Mouse (Mus musculus) hindbrain, embryonic 11.5 days (tissue): ENCODE measurements at regions not wholly inside any gene's neighbourhood (a gene's known extent, or its start where the extent isn't known, plus 50 kb on each side); places are given as distances from the start of the nearest gene placed in this dataset.

Source experiments
- ATAC-seq: fragments of 200-750 bp; cut with Nextera tagmentation; 2 replicates; pipeline ENCODE4 v1.8.0; 2017; ENCODE audit warnings: mild to moderate bottlenecking, moderate TSS enrichment, moderate library complexity; ENCODE audit not compliant: low FRiP score
- DNase-seq: peaks from one replicate; pipeline ENCODE4 v3.0.0-alpha.2; 2015; ENCODE audit warnings: low spot score
- H3K27ac ChIP-seq: fragments of 300-500 bp; sonication (generic); 2 replicates; pipeline ENCODE4 v1.5.1; 2014; ENCODE audit warnings: mild to moderate bottlenecking, low read depth, low read length
- H3K27me3 ChIP-seq: fragments of 300-500 bp; sonication (generic); 2 replicates; pipeline ENCODE4 v1.6.1; 2014; ENCODE audit warnings: mild to moderate bottlenecking, low read length, moderate library complexity, mixed read lengths; ENCODE audit not compliant: control insufficient read depth, insufficient read depth
- H3K36me3 ChIP-seq: fragments of 300-500 bp; sonication (generic); 2 replicates; pipeline ENCODE4 v1.6.1; 2014; ENCODE audit warnings: mild to moderate bottlenecking, low read length, moderate library complexity, mixed read lengths; ENCODE audit not compliant: control insufficient read depth, insufficient read depth
- H3K4me1 ChIP-seq: fragments of 300-500 bp; sonication (generic); replicated peaks from 2 replicates; pipeline ENCODE4 v1.6.1; 2014; ENCODE audit warnings: low read length, mixed read lengths; ENCODE audit not compliant: control insufficient read depth, insufficient read depth
- H3K4me2 ChIP-seq: fragments of 300-500 bp; sonication (generic); replicated peaks from 2 replicates; pipeline ENCODE4 v1.6.1; 2014; ENCODE audit warnings: mild to moderate bottlenecking, low read depth, low read length
- H3K4me3 ChIP-seq: fragments of 300-500 bp; sonication (generic); 2 replicates; pipeline ENCODE4 v1.5.1; 2014; ENCODE audit warnings: low read depth, low read length
- H3K9ac ChIP-seq: fragments of 300-500 bp; sonication (generic); 2 replicates; pipeline ENCODE4 v1.6.1; 2014; ENCODE audit warnings: low read depth, low read length
- H3K9me3 ChIP-seq: fragments of 300-500 bp; sonication (generic); 2 replicates; pipeline ENCODE4 v1.6.1; 2016; ENCODE audit warnings: low read length; ENCODE audit not compliant: control insufficient read depth
- WGBS: fragments of 180-500 bp; shearing (Covaris S2); extraction: QIAGEN DNeasy Blood & Tissue Kit; methylation state at CpG from one replicate; pipeline ENCODE4 v1.1.7; 2014; 5-methylcytosine and 5-hydroxymethylcytosine counted together

DNA sequence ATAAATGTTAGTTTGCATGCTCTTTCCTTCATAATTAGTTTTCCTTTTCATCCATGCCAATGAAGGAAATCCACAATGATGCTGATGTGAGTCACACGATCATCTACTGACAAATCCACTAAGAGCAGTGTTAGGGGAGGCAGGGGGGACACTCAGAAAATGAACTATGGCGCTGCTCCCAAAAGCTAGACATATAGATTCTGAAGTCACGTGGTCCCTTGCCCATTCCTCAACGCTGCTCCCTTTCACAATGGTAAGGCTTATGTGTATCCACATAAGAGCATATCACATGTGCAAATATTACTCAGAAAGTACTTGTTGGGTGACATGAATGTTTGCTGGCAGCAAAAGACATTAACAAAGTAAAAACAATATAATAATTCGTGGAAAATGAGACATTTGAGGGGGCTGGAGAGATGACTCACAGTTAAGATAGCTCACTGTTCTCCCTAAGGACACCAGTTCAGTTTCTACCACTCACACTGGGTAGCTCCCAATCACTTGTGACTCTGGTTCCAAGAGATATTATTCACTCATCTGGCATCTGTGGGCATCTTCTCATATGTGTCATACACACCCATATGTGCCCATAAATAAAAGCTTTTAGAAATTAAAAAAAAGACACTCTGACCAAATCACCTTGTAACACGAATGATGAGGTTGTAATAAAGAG is 88.3 kb upstream of the Ccdc190 start:
- Histone ChIP-seq H3K36me3 (no peaks in the 10 kb centered on the region), H3K27ac (no peak overlapping the region), H3K27me3 (no peaks in the 10 kb centered on the region), H3K9ac (no peak overlapping the region), H3K9me3 (no peaks in the 10 kb centered on the region), H3K4me1 (no peaks in the 10 kb centered on the region), H3K4me3 (no peak overlapping the region), H3K4me2 (no peak overlapping the region)
- ATAC-seq (no peak), DNase-seq (no peak)
- WGBS = 86% methylated on average over 6 of the region's 6 CpGs

DNA sequence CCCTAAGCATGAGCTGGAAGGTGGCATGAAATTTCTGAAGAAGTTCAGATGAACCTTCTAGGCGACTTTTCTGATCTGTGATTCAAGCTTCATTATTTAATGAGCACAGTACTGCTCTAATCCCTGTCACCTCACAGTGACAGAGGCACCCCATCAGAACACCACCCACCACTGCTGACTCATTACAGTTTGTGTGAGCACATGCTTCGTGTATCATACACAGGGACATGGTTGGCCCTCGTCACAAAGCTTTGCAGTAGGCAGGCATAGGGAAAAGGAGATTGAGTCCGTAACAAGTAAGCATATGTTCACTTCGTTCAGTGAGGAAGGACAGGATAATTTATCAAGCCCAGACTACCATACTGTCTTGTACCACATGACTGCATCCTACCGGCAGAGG is 85.9 kb upstream of the Rgs4 start:
- ATAC-seq (no peak), DNase-seq (no peak)
- H3K27ac ChIP-seq = no peak overlapping the region
- no peaks in the 10 kb centered on the region for H3K27me3 ChIP-seq
- H3K4me1 ChIP-seq = no peaks in the 10 kb centered on the region
- H3K36me3 ChIP-seq = no peaks in the 10 kb centered on the region
- no peaks in the 10 kb centered on the region for H3K9me3 ChIP-seq
- no peak overlapping the region for H3K4me3 ChIP-seq
- no peak overlapping the region for H3K4me2 ChIP-seq
- H3K9ac ChIP-seq = no peak overlapping the region
- 76% methylated on average over 6 of the region's 6 CpGs for WGBS

DNA sequence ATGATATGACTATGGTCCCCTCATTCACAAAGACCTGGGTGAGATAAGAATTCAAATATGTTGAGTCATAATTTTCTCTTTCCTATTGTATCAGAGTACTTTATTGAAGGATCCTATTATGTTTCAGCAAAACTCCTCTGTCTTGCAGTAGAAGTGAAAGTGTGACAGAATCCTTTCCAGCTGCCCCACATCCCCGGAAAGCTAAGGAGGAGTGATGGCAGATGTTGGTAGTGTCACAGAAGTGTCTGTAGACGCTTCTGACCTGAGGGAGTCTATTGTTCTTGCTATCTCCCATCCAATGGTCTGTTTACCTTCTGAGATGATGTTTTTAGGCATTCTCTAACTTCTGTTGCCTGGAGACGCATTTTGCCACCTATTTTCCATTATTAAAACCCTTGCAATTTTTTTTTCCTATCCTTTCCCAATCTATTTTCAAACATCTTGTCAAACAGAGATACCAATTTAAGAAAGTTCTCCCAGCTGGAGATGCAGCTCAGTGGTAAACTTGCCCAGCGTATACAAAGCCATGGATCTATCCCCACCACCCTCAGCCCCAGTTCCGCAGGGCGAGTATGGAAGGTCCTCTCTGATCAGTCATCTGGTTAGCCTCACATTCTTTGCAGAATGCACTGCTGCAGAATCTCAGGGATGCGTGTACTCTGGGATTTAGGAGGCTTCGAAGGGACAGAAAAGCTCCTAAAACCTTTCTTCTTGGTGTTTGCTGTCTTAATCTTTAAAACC is 84.1 kb upstream of the Rgs4 start:
- 74% methylated on average over 8 of the region's 8 CpGs for WGBS
- H3K4me1 ChIP-seq = no peaks in the 10 kb centered on the region

DNA sequence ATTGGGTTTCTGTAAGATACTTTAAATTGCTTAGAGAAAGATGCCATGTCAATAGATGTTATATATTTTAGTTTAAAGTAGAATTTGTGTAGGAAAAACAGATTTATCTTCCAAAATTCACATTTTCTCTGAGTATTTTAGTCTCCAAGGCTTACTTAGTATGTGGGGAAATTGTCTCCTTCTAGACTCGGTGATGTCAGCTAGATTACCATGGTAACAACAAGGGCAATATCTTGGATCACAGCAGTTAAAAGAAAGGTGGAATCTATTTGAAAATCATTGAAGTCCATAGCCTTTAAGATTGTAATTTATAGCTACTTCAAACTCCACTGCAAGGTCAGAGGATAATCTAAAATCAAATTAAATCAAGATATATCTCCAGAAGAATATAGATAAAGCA is 83.2 kb upstream of the Rgs4 start:
- WGBS = 61% methylated on average over 1 of the region's 1 CpGs
- Histone ChIP-seq H3K36me3 (no peaks in the 10 kb centered on the region), H3K27me3 (no peaks in the 10 kb centered on the region), H3K9ac (no peak overlapping the region), H3K4me1 (no peaks in the 10 kb centered on the region), H3K9me3 (no peaks in the 10 kb centered on the region), H3K4me2 (no peak overlapping the region), H3K27ac (no peak overlapping the region), H3K4me3 (no peak overlapping the region)
- ATAC-seq (no peak), DNase-seq (no peak)

More for the DNA sequence above, 84.1 kb upstream of the Rgs4 start:
- H3K9me3 ChIP-seq = no peaks in the 10 kb centered on the region
- H3K36me3 ChIP-seq = no peaks in the 10 kb centered on the region
- no peak overlapping the region for H3K4me2 ChIP-seq
- ATAC-seq (no peak), DNase-seq (no peak)
- H3K27me3 ChIP-seq = no peaks in the 10 kb centered on the region
- H3K4me3 ChIP-seq = no peak overlapping the region
- no peak overlapping the region for H3K9ac ChIP-seq
- no peak overlapping the region for H3K27ac ChIP-seq

DNA sequence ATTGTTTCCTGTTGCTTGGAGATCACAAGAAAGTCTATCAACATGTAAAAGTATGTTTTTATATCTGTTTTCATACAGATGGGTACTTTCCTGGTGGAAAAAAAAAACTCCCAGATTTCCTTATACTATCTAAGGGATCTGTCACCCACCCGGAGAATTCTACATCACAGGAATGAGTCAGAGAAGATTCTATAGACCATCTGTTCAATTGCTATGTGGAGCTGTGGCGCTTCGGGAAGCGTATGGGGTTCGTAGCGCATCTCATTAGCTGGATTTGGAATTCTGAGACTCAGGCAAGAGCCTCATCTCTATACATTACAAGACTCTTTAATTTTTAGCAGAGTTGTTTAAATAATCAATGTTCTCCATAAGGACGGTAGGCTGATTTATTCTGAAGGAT is 74.6 kb upstream of the Rgs4 start:
- Histone ChIP-seq H3K4me2 (no peak overlapping the region), H3K4me3 (no peak overlapping the region), H3K27ac (no peak overlapping the region), H3K4me1 (no peaks in the 10 kb centered on the region), H3K27me3 (no peaks in the 10 kb centered on the region), H3K36me3 (no peaks in the 10 kb centered on the region), H3K9me3 (no peaks in the 10 kb centered on the region), H3K9ac (no peak overlapping the region)
- DNase-seq (no peak), ATAC-seq (no peak)
- WGBS = 80% methylated on average over 7 of the region's 7 CpGs

DNA sequence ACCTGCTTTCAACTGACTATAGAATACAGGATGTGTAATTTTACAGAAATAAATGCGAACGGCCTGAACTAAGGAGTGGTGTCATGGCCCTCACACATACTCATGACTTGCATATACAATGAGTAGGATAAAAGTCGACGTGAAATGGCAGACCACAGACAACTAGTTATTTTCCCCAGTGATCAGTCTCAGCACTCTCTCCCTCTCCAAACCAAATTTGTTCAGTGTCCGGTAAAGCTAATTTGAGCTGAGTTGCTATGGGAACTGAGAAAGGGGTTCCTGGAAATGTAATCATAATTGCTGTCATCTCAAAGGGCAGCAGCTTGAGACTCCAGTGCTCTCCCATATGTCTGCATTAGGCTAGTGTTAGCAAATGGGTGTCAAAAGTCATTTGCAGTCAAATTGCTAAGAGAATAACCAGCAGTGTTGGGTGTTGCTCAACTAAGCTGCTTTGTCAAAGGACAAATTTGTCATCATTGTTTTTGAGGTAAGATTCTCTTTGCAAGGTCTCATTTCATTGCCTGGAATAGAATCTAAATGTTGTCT is 72.0 kb upstream of the Rgs4 start:
- Histone ChIP-seq H3K4me3 (no peak overlapping the region), H3K27ac (no peak overlapping the region), H3K27me3 (no peaks in the 10 kb centered on the region), H3K9me3 (no peaks in the 10 kb centered on the region), H3K9ac (no peak overlapping the region), H3K36me3 (no peaks in the 10 kb centered on the region), H3K4me2 (no peak overlapping the region), H3K4me1 (no peaks in the 10 kb centered on the region)
- ATAC-seq (no peak), DNase-seq (no peak)
- WGBS = 76% methylated on average over 5 of the region's 5 CpGs

DNA sequence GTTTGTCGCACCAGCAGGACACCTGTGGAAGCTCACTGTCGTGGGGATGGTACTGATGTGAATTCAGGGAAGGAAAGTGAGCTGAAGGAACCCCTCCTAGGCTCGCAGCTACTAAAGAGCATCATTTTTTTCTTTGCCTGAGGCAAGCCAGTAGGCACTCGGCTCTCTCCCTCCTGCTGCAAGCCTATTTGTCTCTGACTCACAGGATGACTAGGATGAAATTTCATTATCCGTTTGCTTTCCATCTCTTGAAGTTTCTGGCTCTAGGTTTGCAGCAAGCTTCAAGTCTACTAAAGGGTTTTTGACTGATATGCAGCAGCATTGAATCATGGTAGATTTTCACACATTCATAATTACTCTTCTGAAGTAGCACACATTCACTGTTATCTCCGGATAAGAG is 69.5 kb upstream of the Rgs4 start:
- no peak overlapping the region for H3K4me3 ChIP-seq
- ATAC-seq (no peak), DNase-seq (no peak)
- no peaks in the 10 kb centered on the region for H3K4me1 ChIP-seq
- H3K4me2 ChIP-seq = no peak overlapping the region
- no peaks in the 10 kb centered on the region for H3K9me3 ChIP-seq
- no peaks in the 10 kb centered on the region for H3K27me3 ChIP-seq
- no peaks in the 10 kb centered on the region for H3K36me3 ChIP-seq
- H3K27ac ChIP-seq = no peak overlapping the region
- H3K9ac ChIP-seq = no peak overlapping the region
- WGBS = 70% methylated on average over 6 of the region's 6 CpGs

DNA sequence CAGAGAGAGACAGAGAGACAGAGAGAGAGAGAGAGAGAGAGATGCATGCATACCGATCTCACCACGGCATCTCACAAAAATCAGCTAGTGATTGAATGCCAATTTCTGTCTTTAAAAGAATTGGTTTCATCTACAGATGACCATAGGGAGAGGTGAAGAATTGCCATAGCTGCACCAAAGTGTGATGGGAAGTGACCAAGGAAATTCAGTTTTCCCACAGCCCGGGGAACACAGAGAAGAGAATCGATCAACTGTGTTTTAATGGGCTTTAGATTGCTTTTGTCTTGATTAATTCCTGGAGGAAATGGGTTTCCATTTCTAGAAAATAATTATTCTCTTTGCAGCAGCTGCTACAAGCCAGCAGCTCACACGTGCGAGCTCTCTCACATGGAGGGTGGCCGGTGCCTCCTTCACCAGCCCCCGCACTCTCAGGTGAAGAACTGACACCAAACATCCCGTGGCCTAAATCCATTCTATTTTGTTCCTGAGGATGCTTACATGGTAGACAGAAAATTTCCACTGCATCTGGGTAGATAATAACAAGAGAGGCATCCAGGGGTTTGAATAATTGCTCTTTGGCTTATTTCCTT is 65.2 kb upstream of the Rgs4 start:
- no peak overlapping the region for H3K9ac ChIP-seq
- DNase-seq (no peak), ATAC-seq (0 out of 2 replicates have a peak, but pooled peaks have one; percentile 45)
- no peaks in the 10 kb centered on the region for H3K27me3 ChIP-seq
- H3K4me2 ChIP-seq = no peak overlapping the region
- 84% methylated on average over 9 of the region's 9 CpGs for WGBS
- H3K4me1 ChIP-seq = no peaks in the 10 kb centered on the region
- H3K4me3 ChIP-seq = no peak overlapping the region
- H3K36me3 ChIP-seq = no peaks in the 10 kb centered on the region
- H3K9me3 ChIP-seq = no peaks in the 10 kb centered on the region
- no peak overlapping the region for H3K27ac ChIP-seq
